Comparison of ENCODE assay signal across 8 mouse cellular contexts in the genomic region with DNA sequence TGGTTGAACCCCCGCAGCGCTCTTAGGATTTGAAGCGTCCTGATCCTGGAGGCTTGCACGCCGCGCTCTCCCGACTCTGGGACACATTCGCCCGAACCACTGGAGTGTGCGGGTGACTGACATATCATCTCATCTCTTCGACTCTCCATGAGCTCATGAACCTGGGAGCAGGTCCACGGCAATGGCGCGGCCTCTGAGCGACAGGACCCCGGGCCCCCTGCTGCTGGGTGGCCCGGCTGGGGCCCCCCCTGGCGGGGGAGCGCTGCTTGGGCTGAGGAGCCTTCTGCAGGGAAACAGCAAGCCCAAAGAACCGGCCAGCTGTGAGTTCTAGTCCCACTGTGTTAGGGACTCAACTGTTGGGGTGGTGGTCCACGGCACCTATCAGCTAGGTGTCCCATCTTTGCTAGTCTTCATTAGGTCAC. TPM values are rescaled to one million over a fixed set of nuclear protein-coding genes. Genes with fewer than 3 reads are reported as not detected.
DNase-seq lines count a peak whose midpoint lies in the region; ATAC-seq and TF ChIP-seq lines count a peak whose summit lies in the region.

No protein-coding gene starts in this region.

- H3K27ac ChIP-seq in MEL (ENCODE audit: control insufficient read depth, low read depth, low read length) = peak overlapping the region; percentile 73
- peak overlapping the region; percentile 56; the same call in 1 of the 2 replicates for H3K27ac ChIP-seq in hindbrain, embryonic 11.5 days (ENCODE audit: low read depth, low read length)
- H3K27ac ChIP-seq in midbrain, embryonic 11.5 days (ENCODE audit: low read depth, low read length) = no peak overlapping the region; the same call in 1 of the 2 replicates

- TF ChIP-seq EP300 in MEL (IDR thresholded peaks at IDR 0.05; ENCODE audit: low read depth in 1 of 2, low read length in 2 of 2) = no peak

- peaks cover 0 to 5% of the 10 kb centered on the region in 2 experiments; a peak in 2 of 4 replicates for H3K36me3 ChIP-seq in MEL (ENCODE audit: control insufficient read depth in 1 of 2, insufficient read depth in 2 of 2, low read length in 2 of 2)
- H3K36me3 ChIP-seq in hindbrain, embryonic 11.5 days (ENCODE audit: control insufficient read depth, insufficient read depth, low read length) = no peaks in the 10 kb centered on the region
- H3K36me3 ChIP-seq in midbrain, embryonic 11.5 days (ENCODE audit: control insufficient read depth, insufficient read depth, low read length) = peaks cover 2% of the 10 kb centered on the region; the same call in 1 of the 2 replicates

- peak; percentile 66 for DNase-seq in gastrocnemius, postnatal 25 days
- DNase-seq in gastrocnemius, adult 18-20 months (ENCODE audit: low spot score) = no peak
- DNase-seq in MEL (ENCODE audit: low read depth, low spot score) = no peak
- DNase-seq in hindbrain, embryonic 11.5 days (ENCODE audit: low spot score) = no peak
- no peak for DNase-seq in midbrain, embryonic 11.5 days (ENCODE audit: low spot score, missing footprints)
- DNase-seq in thymus, postnatal 4 days = peak; percentile 75
- DNase-seq in kidney, postnatal 14 days = no peak

- H3K79me2 ChIP-seq in MEL (ENCODE audit: control insufficient read depth, insufficient read depth, low read length, poor library complexity) = peaks cover 7% of the 10 kb centered on the region

- H3K4me1 ChIP-seq in MEL (ENCODE audit: control insufficient read depth in 1 of 2, insufficient read depth in 2 of 2, low read length in 2 of 2) = peaks cover 0 to 14% of the 10 kb centered on the region in 2 experiments; a peak in 1 of 4 replicates
- H3K4me1 ChIP-seq in hindbrain, embryonic 11.5 days (replicated peaks; ENCODE audit: control insufficient read depth, insufficient read depth, low read length) = peaks cover 43% of the 10 kb centered on the region
- peaks cover 65% of the 10 kb centered on the region for H3K4me1 ChIP-seq in midbrain, embryonic 11.5 days (ENCODE audit: control insufficient read depth, insufficient read depth, low read length)

- TF ChIP-seq RAD21 in MEL (IDR thresholded peaks at IDR 0.05; ENCODE audit: low read depth, low read length) = no peak

- H3K27me3 ChIP-seq in MEL (ENCODE audit: control insufficient read depth in 1 of 2, insufficient read depth in 2 of 2, low read length in 2 of 2) = no peaks in the 10 kb centered on the region
- peaks cover 2% of the 10 kb centered on the region for H3K27me3 ChIP-seq in hindbrain, embryonic 11.5 days (ENCODE audit: control insufficient read depth, insufficient read depth, low read length)
- no peaks in the 10 kb centered on the region; the same call in 1 of the 2 replicates for H3K27me3 ChIP-seq in midbrain, embryonic 11.5 days (ENCODE audit: control insufficient read depth, insufficient read depth, low read length)

- no peaks in the 10 kb centered on the region for H3K9me3 ChIP-seq in MEL (replicated peaks; ENCODE audit: insufficient read depth, low read length)
- H3K9me3 ChIP-seq in hindbrain, embryonic 11.5 days (ENCODE audit: control insufficient read depth, low read length) = no peaks in the 10 kb centered on the region
- no peaks in the 10 kb centered on the region for H3K9me3 ChIP-seq in midbrain, embryonic 11.5 days (ENCODE audit: control insufficient read depth, low read length)

- TF ChIP-seq POLR2A in MEL (IDR thresholded peaks at IDR 0.05; ENCODE audit: control insufficient read depth in 1 of 2, insufficient read depth in 1 of 2, low read depth in 1 of 2, low read length in 2 of 2, poor library complexity in 1 of 2) = no peak

- 0 out of 2 replicates have a peak, but pooled peaks have one; percentile 0 for ATAC-seq in hindbrain, embryonic 11.5 days (ENCODE audit: low FRiP score)
- ATAC-seq in midbrain, embryonic 11.5 days (ENCODE audit: low FRiP score) = peak; percentile 0; the same call in 1 of the 2 replicates
- no peak for ATAC-seq in activated CD4-positive, CD25-positive, alpha-beta regulatory T cell, adult 4 months

- no peak for TF ChIP-seq CTCF in MEL (IDR thresholded peaks at IDR 0.05 in 2 of 3, conservative IDR thresholded peaks at IDR 0.05 in 1 of 3; ENCODE audit: control insufficient read depth in 1 of 3, insufficient read depth in 1 of 3, low read depth in 2 of 3, low read length in 3 of 3, poor library complexity in 1 of 3, severe bottlenecking in 1 of 3)

- WGBS in hindbrain, embryonic 11.5 days = under 1% methylated on average over 21 of the region's 21 CpGs
- under 1% methylated on average over 21 of the region's 21 CpGs for WGBS in midbrain, embryonic 11.5 days

- peak overlapping the region; percentile 95 for H3K4me2 ChIP-seq in hindbrain, embryonic 11.5 days (replicated peaks; ENCODE audit: low read depth, low read length)
- H3K4me2 ChIP-seq in midbrain, embryonic 11.5 days = peak overlapping the region; percentile 98

- peak overlapping the region; percentile 82 to 85 for H3K4me3 ChIP-seq in MEL (ENCODE audit: control insufficient read depth in 1 of 2, insufficient read depth in 1 of 2, low read depth in 2 of 2, low read length in 2 of 2)
- peak overlapping the region; percentile 54 for H3K4me3 ChIP-seq in hindbrain, embryonic 11.5 days (ENCODE audit: low read depth, low read length)
- H3K4me3 ChIP-seq in midbrain, embryonic 11.5 days (ENCODE audit: low read depth, low read length) = peak overlapping the region; percentile 52

- H3K9ac ChIP-seq in MEL (ENCODE audit: control insufficient read depth, low read depth, low read length, poor library complexity, severe bottlenecking) = peak overlapping the region; percentile 98
- H3K9ac ChIP-seq in hindbrain, embryonic 11.5 days (ENCODE audit: low read depth, low read length) = peak overlapping the region; percentile 38; the same call in 1 of the 2 replicates
- H3K9ac ChIP-seq in midbrain, embryonic 11.5 days (ENCODE audit: low read length) = peak overlapping the region; percentile 41

TF ChIP-seq in MEL, 35 proteins besides CTCF, POLR2A, EP300 and RAD21:
- TF ChIP-seq NELFE (IDR thresholded peaks at IDR 0.05; ENCODE audit: low read depth, low read length) = 0 out of 2 replicates have a peak, but pooled peaks have one; percentile 23
- peak; percentile 25; the same call in 1 of the 2 replicates for TF ChIP-seq MAZ (IDR thresholded peaks at IDR 0.05; ENCODE audit: low read depth, low read length)
- no peak for TF ChIP-seq ZKSCAN1 (IDR thresholded peaks at IDR 0.05; ENCODE audit: low read depth, low read length)

RNA-seq across cellular contexts. Expression of a gene that starts 0.6 kb away (rescaled TPM):
- 100 to 1,000 TPM in 1 of 2 experiments, 10 to 100 TPM in 1; 14.3 to 121 TPM for total RNA-seq in gastrocnemius, postnatal 25 days (2021)
- 10 to 100 TPM; 19.4 to 22.9 TPM for total RNA-seq in gastrocnemius, adult 18-20 months (2021)
- 21.1 and 24.4 TPM in 2 replicates for total RNA-seq in MEL (2012; rRNA removed)
- polyA plus RNA-seq in MEL (2012; ENCODE audit: insufficient read depth in 1 of 2, insufficient read length in 2 of 2, low read depth in 1 of 2, low replicate concordance in 2 of 2, missing spikeins in 1 of 2) = 10 to 100 TPM in 1 of 2 experiments, not detected in 1; 22.5 TPM
- 2.2 and 2.8 TPM in 2 replicates for polyA plus RNA-seq in hindbrain, embryonic 11.5 days (2014; fragmentation: Nextera tagmentation; extraction: Ambion mirVana)
- 2.2 and 3.5 TPM in 2 replicates for polyA plus RNA-seq in midbrain, embryonic 11.5 days (2014; fragmentation: Nextera tagmentation; extraction: Ambion mirVana)
- polyA plus RNA-seq in activated CD4-positive, CD25-positive, alpha-beta regulatory T cell, adult 4 months (2017; shearing (Covaris generic)) = 1 to 10 TPM; 5.2 to 8.5 TPM

RNA-seq across cellular contexts. Expression of a gene that starts 5.8 kb away (rescaled TPM):
- 10 to 100 TPM in 1 of 2 experiments, 1 to 10 TPM in 1; 4.9 to 11.2 TPM for total RNA-seq in gastrocnemius, postnatal 25 days (2021)
- 10 to 100 TPM; 11.1 to 17.3 TPM for total RNA-seq in gastrocnemius, adult 18-20 months (2021)
- 0.29 and 0.77 TPM in 2 replicates for total RNA-seq in MEL (2012; rRNA removed)
- 1 to 10 TPM in 1 of 2 experiments, not detected in 1; 1.5 TPM for polyA plus RNA-seq in MEL (2012; ENCODE audit: insufficient read depth in 1 of 2, insufficient read length in 2 of 2, low read depth in 1 of 2, low replicate concordance in 2 of 2, missing spikeins in 1 of 2)
- 8.8 and 9.9 TPM in 2 replicates for polyA plus RNA-seq in hindbrain, embryonic 11.5 days (2014; fragmentation: Nextera tagmentation; extraction: Ambion mirVana)
- polyA plus RNA-seq in midbrain, embryonic 11.5 days (2014; fragmentation: Nextera tagmentation; extraction: Ambion mirVana) = 3.3 and 6.3 TPM in 2 replicates
- polyA plus RNA-seq in activated CD4-positive, CD25-positive, alpha-beta regulatory T cell, adult 4 months (2017; shearing (Covaris generic)) = under 1 TPM in 1 of 2 experiments, not detected in 1; 0.51 TPM

RNA-seq across cellular contexts. Expression of a gene that starts 9.8 kb away (rescaled TPM):
- total RNA-seq in gastrocnemius, postnatal 25 days (2021) = 100 to 1,000 TPM; 433 to 449 TPM
- total RNA-seq in gastrocnemius, adult 18-20 months (2021) = 100 to 1,000 TPM; 442 to 461 TPM
- total RNA-seq in MEL (2012; rRNA removed) = 3,210 and 3,724 TPM in 2 replicates
- 1,000 to 10,000 TPM in 1 of 2 experiments, not detected in 1; 3,544 TPM for polyA plus RNA-seq in MEL (2012; ENCODE audit: insufficient read depth in 1 of 2, insufficient read length in 2 of 2, low read depth in 1 of 2, low replicate concordance in 2 of 2, missing spikeins in 1 of 2)
- 904 and 927 TPM in 2 replicates for polyA plus RNA-seq in hindbrain, embryonic 11.5 days (2014; fragmentation: Nextera tagmentation; extraction: Ambion mirVana)
- polyA plus RNA-seq in midbrain, embryonic 11.5 days (2014; fragmentation: Nextera tagmentation; extraction: Ambion mirVana) = 878 and 933 TPM in 2 replicates
- polyA plus RNA-seq in activated CD4-positive, CD25-positive, alpha-beta regulatory T cell, adult 4 months (2017; shearing (Covaris generic)) = 1,000 to 10,000 TPM; 2,566 to 2,766 TPM

RNA-seq across cellular contexts. Expression of a gene that starts 11.3 kb away (rescaled TPM):
- under 1 TPM in 1 of 2 experiments, not detected in 1; 0.16 TPM for total RNA-seq in gastrocnemius, postnatal 25 days (2021)
- under 1 TPM; 0.09 TPM for total RNA-seq in gastrocnemius, adult 18-20 months (2021)
- not detected in 2 replicates for total RNA-seq in MEL (2012; rRNA removed)
- not detected for polyA plus RNA-seq in MEL (2012; ENCODE audit: insufficient read depth in 1 of 2, insufficient read length in 2 of 2, low read depth in 1 of 2, low replicate concordance in 2 of 2, missing spikeins in 1 of 2)
- 0.29 and 0.75 TPM in 2 replicates for polyA plus RNA-seq in hindbrain, embryonic 11.5 days (2014; fragmentation: Nextera tagmentation; extraction: Ambion mirVana)
- polyA plus RNA-seq in midbrain, embryonic 11.5 days (2014; fragmentation: Nextera tagmentation; extraction: Ambion mirVana) = 0.19 and 0.36 TPM in 2 replicates
- polyA plus RNA-seq in activated CD4-positive, CD25-positive, alpha-beta regulatory T cell, adult 4 months (2017; shearing (Covaris generic)) = not detected

RNA-seq across cellular contexts. Expression of a gene that starts 12.3 kb away (rescaled TPM):
- total RNA-seq in gastrocnemius, postnatal 25 days (2021) = 10 to 100 TPM in 1 of 2 experiments, 1 to 10 TPM in 1; 8.5 to 12.7 TPM
- total RNA-seq in gastrocnemius, adult 18-20 months (2021) = 10 to 100 TPM; 15.2 to 15.6 TPM
- total RNA-seq in MEL (2012; rRNA removed) = 18.3 and 21.0 TPM in 2 replicates
- 10 to 100 TPM in 1 of 2 experiments, not detected in 1; 40.2 TPM for polyA plus RNA-seq in MEL (2012; ENCODE audit: insufficient read depth in 1 of 2, insufficient read length in 2 of 2, low read depth in 1 of 2, low replicate concordance in 2 of 2, missing spikeins in 1 of 2)
- 13.6 and 17.6 TPM in 2 replicates for polyA plus RNA-seq in hindbrain, embryonic 11.5 days (2014; fragmentation: Nextera tagmentation; extraction: Ambion mirVana)
- polyA plus RNA-seq in midbrain, embryonic 11.5 days (2014; fragmentation: Nextera tagmentation; extraction: Ambion mirVana) = 11.8 and 14.9 TPM in 2 replicates
- polyA plus RNA-seq in activated CD4-positive, CD25-positive, alpha-beta regulatory T cell, adult 4 months (2017; shearing (Covaris generic)) = 10 to 100 TPM; 10.2 to 19.6 TPM

Comparison
In these comparisons a context has a peak if more than half of its experiments do, and no peak if none do; other contexts are left out.
1. DNase-seq: peak in gastrocnemius, postnatal 25 days (single experiment) and thymus, postnatal 4 days (single experiment); none in gastrocnemius, adult 18-20 months (single experiment), MEL (single experiment), hindbrain, embryonic 11.5 days (single experiment), midbrain, embryonic 11.5 days (single experiment) and kidney, postnatal 14 days (single experiment).
2. H3K9ac ChIP-seq: peak in every context shown above with its lines; median percentile 98 in MEL; 41 in midbrain, embryonic 11.5 days; 38 in hindbrain, embryonic 11.5 days.
3. Peak in every context shown above with its lines, with median percentiles within 50 percentile points of each other: H3K4me3 ChIP-seq.